Mouse (Mus musculus) spleen, adult 2 months (tissue): ENCODE data around the gene Jup.

Source experiments
- CTCF ChIP-seq: fragments of 200-500 bp; IDR thresholded peaks from 2 replicates; pipeline ENCODE4 v1.5.1; 2011; ENCODE audit warnings: mild to moderate bottlenecking, inconsistent platforms; ENCODE audit not compliant: insufficient read depth, insufficient read length, insufficient replicate concordance; ENCODE audit errors: extremely low read depth
- POLR2A ChIP-seq: fragments of 200-500 bp; IDR thresholded peaks from 2 replicates; pipeline ENCODE4 v1.6.1; 2011; ENCODE audit warnings: low read depth, low read length, inconsistent platforms

DNA sequence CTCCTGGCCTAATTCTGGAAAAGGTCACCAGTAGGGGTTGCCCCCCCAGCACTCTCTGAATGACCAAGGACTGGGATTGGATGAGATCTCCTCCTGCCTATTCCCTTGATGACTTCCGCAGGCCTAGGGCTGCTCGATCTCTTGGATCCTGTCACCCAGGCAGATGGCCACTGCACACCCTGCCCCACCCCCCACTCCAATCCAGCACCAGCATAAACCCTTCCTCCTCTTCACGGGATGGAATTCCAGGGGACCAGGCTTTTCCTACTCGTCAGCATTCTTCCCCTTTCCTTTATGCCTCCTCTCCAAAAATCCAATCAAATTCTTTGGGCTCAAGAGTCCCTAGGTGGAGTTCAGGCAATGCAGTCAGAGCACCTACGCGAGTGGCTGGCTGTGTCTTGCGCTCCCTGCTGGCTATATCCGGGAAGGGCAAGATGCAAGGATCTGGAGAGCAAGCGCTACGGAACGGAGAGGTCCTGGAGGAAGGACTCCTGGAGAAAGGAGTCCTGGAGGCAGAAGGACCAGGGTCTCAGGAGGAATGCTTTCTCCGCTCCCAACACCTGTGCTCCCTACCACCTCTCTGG lies 34.5 kb downstream of the Jup start:
- TF ChIP-seq CTCF (peak; percentile 63; the same call in 1 of the 2 replicates), POLR2A (no peak)
